In genomic region chr13:20227923-20228705, GRCm38 (mm10) we compare ENCODE assay signal across 13 mouse cellular contexts.
DNase-seq lines count a peak whose midpoint lies in the region; ATAC-seq and TF ChIP-seq lines count a peak whose summit lies in the region.
"Had no signal": no experiment of that assay in that cellular context is flagged by ENCODE, and none has a peak within 500 bp of the region (broad histone marks: within the 10 kb centered on the region; RNA-seq: fewer than 3 reads in every experiment).

No protein-coding gene starts in this region.

- no peak for TF ChIP-seq EP300 in heart, adult 2 months (IDR thresholded peaks at IDR 0.05; ENCODE audit: insufficient read depth, low read depth, low read length)

- no peaks in the 10 kb centered on the region for H3K79me2 ChIP-seq in heart, adult 2 months (replicated peaks; ENCODE audit: control insufficient read depth, insufficient read depth, low read length)

- no peaks in the 10 kb centered on the region for H3K9me3 ChIP-seq in forebrain, embryonic 12.5 days
- H3K9me3 ChIP-seq in forebrain, embryonic 13.5 days (replicated peaks), result no peaks in the 10 kb centered on the region
- H3K9me3 ChIP-seq in neural tube, embryonic 14.5 days (ENCODE audit: control insufficient read depth, low read length), result no peaks in the 10 kb centered on the region

- 57% methylated on average over 11 of the region's 11 CpGs for WGBS in forebrain, embryonic 12.5 days
- WGBS in forebrain, embryonic 13.5 days, result 49% methylated on average over 11 of the region's 11 CpGs
- 72% methylated on average over 11 of the region's 11 CpGs for WGBS in bone marrow, adult 2 months
- 41% methylated on average over 11 of the region's 11 CpGs for WGBS in neural tube, embryonic 14.5 days
- 77% methylated on average over 11 of the region's 11 CpGs for WGBS in heart, adult 2 months

- TF ChIP-seq CTCF in bone marrow, adult 2 months (IDR thresholded peaks at IDR 0.05; ENCODE audit: control insufficient read depth, insufficient read depth, low read length), result no peak
- no peak for TF ChIP-seq CTCF in heart, adult 2 months (IDR thresholded peaks at IDR 0.05)

- H3K36me3 ChIP-seq in forebrain, embryonic 12.5 days (replicated peaks), result no peaks in the 10 kb centered on the region
- no peaks in the 10 kb centered on the region for H3K36me3 ChIP-seq in forebrain, embryonic 13.5 days (ENCODE audit: poor library complexity, severe bottlenecking)
- H3K36me3 ChIP-seq in neural tube, embryonic 14.5 days (ENCODE audit: control insufficient read depth, insufficient read depth, low read length), result no peaks in the 10 kb centered on the region
- H3K36me3 ChIP-seq in heart, adult 2 months (ENCODE audit: control insufficient read depth, insufficient read depth, low read length), result peaks cover 9% of the 10 kb centered on the region

- no peak overlapping the region for H3K27ac ChIP-seq in forebrain, embryonic 12.5 days
- H3K27ac ChIP-seq in forebrain, embryonic 13.5 days, result no peak overlapping the region
- H3K27ac ChIP-seq in bone marrow, adult 2 months (ENCODE audit: control insufficient read depth, insufficient read depth, low read depth, low read length, poor library complexity), result peak overlapping the region; percentile 30; the same call in 1 of the 2 replicates
- no peak overlapping the region for H3K27ac ChIP-seq in neural tube, embryonic 14.5 days (ENCODE audit: low read depth, low read length)
- H3K27ac ChIP-seq in heart, adult 2 months, result no peak overlapping the region

- no peak overlapping the region for H3K9ac ChIP-seq in forebrain, embryonic 12.5 days
- H3K9ac ChIP-seq in forebrain, embryonic 13.5 days, result no peak overlapping the region
- no peak overlapping the region for H3K9ac ChIP-seq in neural tube, embryonic 14.5 days (replicated peaks; ENCODE audit: low read depth, low read length)
- H3K9ac ChIP-seq in heart, adult 2 months (ENCODE audit: low read depth, low read length), result no peak overlapping the region

- intact Hi-C loops in left cerebral cortex, postnatal 10 days (cut with DNase I), result no loop called here
- intact Hi-C loops in heart, adult 2 months (cut with DNase I), result no loop called here

- H3K27me3 ChIP-seq in forebrain, embryonic 12.5 days, result no peaks in the 10 kb centered on the region
- H3K27me3 ChIP-seq in forebrain, embryonic 13.5 days, result no peaks in the 10 kb centered on the region
- H3K27me3 ChIP-seq in neural tube, embryonic 14.5 days (ENCODE audit: control insufficient read depth, insufficient read depth, low read length), result no peaks in the 10 kb centered on the region
- no peaks in the 10 kb centered on the region for H3K27me3 ChIP-seq in heart, adult 2 months (ENCODE audit: control insufficient read depth, insufficient read depth, low read length)

- H3K4me2 ChIP-seq in forebrain, embryonic 12.5 days, result no peak overlapping the region
- H3K4me2 ChIP-seq in forebrain, embryonic 13.5 days, result no peak overlapping the region
- H3K4me2 ChIP-seq in neural tube, embryonic 14.5 days (ENCODE audit: low read depth, low read length), result no peak overlapping the region

- no peak for TF ChIP-seq POLR2A in bone marrow, adult 2 months (IDR thresholded peaks at IDR 0.05; ENCODE audit: borderline replicate concordance, control insufficient read depth, low read depth, low read length)
- no peak for TF ChIP-seq POLR2A in heart, adult 2 months (IDR thresholded peaks at IDR 0.05; ENCODE audit: insufficient read depth, low read depth, low read length)

- DNase-seq in left cerebral cortex, adult 11 months (ENCODE audit: low spot score), result peak; percentile 63
- no peak for DNase-seq in left cerebral cortex, postnatal 10 days (ENCODE audit: extremely low spot score in 1 of 2, low spot score in 2 of 2)
- DNase-seq in heart, adult 2 months, result no peak
- DNase-seq in frontal cortex, postnatal 36 days (ENCODE audit: low spot score in 2 of 2), result no peak
- DNase-seq: liver; lung, postnatal 4 days; right cerebral cortex, postnatal 14 days had no signal

- 0 out of 2 replicates have a peak, but pooled peaks have one; percentile 36 for ATAC-seq in forebrain, embryonic 12.5 days (ENCODE audit: low FRiP score)
- ATAC-seq in forebrain, embryonic 13.5 days, result no peak
- ATAC-seq in neural tube, embryonic 14.5 days (ENCODE audit: low read depth), result peak; percentile 65
- ATAC-seq: intestine, embryonic 16.5 days had no signal

- peaks cover 3% of the 10 kb centered on the region; the same call in 1 of the 2 replicates for H3K4me1 ChIP-seq in forebrain, embryonic 12.5 days
- 0 out of 2 replicates have a peak, but pooled peaks cover 4% of the 10 kb centered on the region for H3K4me1 ChIP-seq in forebrain, embryonic 13.5 days
- H3K4me1 ChIP-seq in bone marrow, adult 2 months (ENCODE audit: control insufficient read depth, insufficient read depth, low read length), result peaks cover 2% of the 10 kb centered on the region; the same call in 1 of the 2 replicates
- H3K4me1 ChIP-seq in neural tube, embryonic 14.5 days (ENCODE audit: control insufficient read depth, insufficient read depth, low read length), result 0 out of 2 replicates have a peak, but pooled peaks cover 2% of the 10 kb centered on the region
- H3K4me1 ChIP-seq in heart, adult 2 months (ENCODE audit: control insufficient read depth, insufficient read depth, low read length), result peaks cover 11% of the 10 kb centered on the region

- H3K4me3 ChIP-seq in forebrain, embryonic 12.5 days (replicated peaks), result no peak overlapping the region
- no peak overlapping the region for H3K4me3 ChIP-seq in forebrain, embryonic 13.5 days
- H3K4me3 ChIP-seq in bone marrow, adult 2 months (replicated peaks; ENCODE audit: control insufficient read depth, low read depth, low read length), result no peak overlapping the region
- H3K4me3 ChIP-seq in neural tube, embryonic 14.5 days (ENCODE audit: low read depth, low read length), result no peak overlapping the region
- no peak overlapping the region for H3K4me3 ChIP-seq in heart, adult 2 months
- H3K4me3 ChIP-seq: myocyte had no signal
